Mouse (Mus musculus) embryonic facial prominence, embryonic 10.5 days (tissue): ENCODE results near the gene Eps15l1. TPM values are rescaled to one million over a fixed set of nuclear protein-coding genes. Genes with fewer than 3 reads are reported as not detected.

ENCODE experiments used
- DNase-seq: peaks from one replicate; pipeline ENCODE4 v3.0.0-alpha.2; 2017; ENCODE audit warnings: low spot score
- H3K27ac ChIP-seq: fragments of 300-500 bp; sonication (generic); replicated peaks from 2 replicates; pipeline ENCODE4 v1.5.1; 2016; ENCODE audit warnings: mild to moderate bottlenecking
- H3K27me3 ChIP-seq: fragments of 300-500 bp; sonication (generic); replicated peaks from 2 replicates; pipeline ENCODE4 v1.6.1; 2016; ENCODE audit warnings: low read depth, mild to moderate bottlenecking; ENCODE audit not compliant: poor library complexity, severe bottlenecking
- H3K36me3 ChIP-seq: fragments of 300-500 bp; sonication (generic); replicated peaks from 2 replicates; pipeline ENCODE4 v1.6.1; 2016; ENCODE audit warnings: mild to moderate bottlenecking, moderate library complexity
- H3K4me1 ChIP-seq: fragments of 300-500 bp; sonication (generic); 2 replicates; pipeline ENCODE4 v1.6.1; 2016
- H3K4me3 ChIP-seq: fragments of 300-500 bp; sonication (generic); 2 replicates; pipeline ENCODE4 v1.5.1; 2016; ENCODE audit warnings: mild to moderate bottlenecking, moderate library complexity
- H3K9me3 ChIP-seq: fragments of 300-500 bp; sonication (generic); 2 replicates; pipeline ENCODE4 v1.6.1; 2016; ENCODE audit warnings: mild to moderate bottlenecking
- WGBS: fragments of 180-500 bp; shearing (Covaris S2); methylation state at CpG from one replicate; pipeline ENCODE4 v1.1.7; 2016; 5-methylcytosine and 5-hydroxymethylcytosine counted together
- polyA plus RNA-seq: library from polyadenylated mRNA; unstranded; fragments of >200 nt; fragmentation: Nextera tagmentation; extraction: Ambion mirVana; gene quantifications from 2 replicates; pipeline ENCODE4 v1.2.1, GENCODE M21; 2016

The Eps15l1 gene
- polyA plus RNA-seq, 1 experiment from 2014 or later, result 81.6 TPM

DNA sequence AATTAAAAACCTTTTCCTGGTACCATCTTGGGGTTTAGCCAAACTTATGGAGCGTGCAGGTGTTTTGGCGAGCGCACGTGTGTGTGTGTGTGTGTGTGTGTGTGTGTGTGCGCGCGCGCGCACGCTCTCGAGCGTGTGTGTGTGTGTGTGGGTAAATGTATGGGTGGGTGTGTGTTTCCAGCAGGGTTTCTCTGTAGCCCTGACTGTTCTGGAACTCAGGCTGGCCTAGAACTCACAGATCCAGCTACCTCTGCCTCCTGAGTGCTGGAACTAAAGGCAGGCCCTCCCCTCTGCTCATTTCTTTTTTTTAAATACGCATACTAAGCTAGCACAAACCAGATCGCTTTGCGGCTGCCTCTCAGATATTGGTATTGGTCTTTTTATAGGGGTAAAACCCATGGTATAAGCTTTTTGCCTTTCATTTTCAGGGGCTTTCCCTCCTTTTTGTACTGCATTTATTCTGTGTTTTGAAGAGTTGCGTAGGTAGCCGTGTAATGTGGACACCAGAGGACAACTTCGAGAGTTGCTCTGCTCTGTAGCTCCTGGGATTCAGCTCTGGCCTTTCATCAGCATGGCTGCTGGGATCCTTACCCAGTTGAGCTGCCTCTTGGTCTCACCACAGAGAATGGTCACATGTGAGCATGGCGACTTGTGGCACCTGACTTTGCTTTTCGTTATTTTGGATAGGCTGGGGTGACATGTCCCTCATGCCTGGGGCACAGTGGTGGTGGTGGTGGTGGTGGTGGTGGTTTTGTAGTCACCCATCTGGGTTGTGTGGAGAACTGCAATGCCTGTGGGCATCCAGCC is 99.4 kb downstream of the Eps15l1 start:
- Histone ChIP-seq H3K9me3 (no peaks in the 10 kb centered on the region), H3K27me3 (peaks cover 73% of the 10 kb centered on the region), H3K4me1 (peaks cover 28% of the 10 kb centered on the region), H3K36me3 (no peaks in the 10 kb centered on the region), H3K27ac (no peak overlapping the region), H3K4me3 (no peak overlapping the region)
- no peak for DNase-seq
- 92% methylated on average over 20 of the region's 20 CpGs for WGBS

DNA sequence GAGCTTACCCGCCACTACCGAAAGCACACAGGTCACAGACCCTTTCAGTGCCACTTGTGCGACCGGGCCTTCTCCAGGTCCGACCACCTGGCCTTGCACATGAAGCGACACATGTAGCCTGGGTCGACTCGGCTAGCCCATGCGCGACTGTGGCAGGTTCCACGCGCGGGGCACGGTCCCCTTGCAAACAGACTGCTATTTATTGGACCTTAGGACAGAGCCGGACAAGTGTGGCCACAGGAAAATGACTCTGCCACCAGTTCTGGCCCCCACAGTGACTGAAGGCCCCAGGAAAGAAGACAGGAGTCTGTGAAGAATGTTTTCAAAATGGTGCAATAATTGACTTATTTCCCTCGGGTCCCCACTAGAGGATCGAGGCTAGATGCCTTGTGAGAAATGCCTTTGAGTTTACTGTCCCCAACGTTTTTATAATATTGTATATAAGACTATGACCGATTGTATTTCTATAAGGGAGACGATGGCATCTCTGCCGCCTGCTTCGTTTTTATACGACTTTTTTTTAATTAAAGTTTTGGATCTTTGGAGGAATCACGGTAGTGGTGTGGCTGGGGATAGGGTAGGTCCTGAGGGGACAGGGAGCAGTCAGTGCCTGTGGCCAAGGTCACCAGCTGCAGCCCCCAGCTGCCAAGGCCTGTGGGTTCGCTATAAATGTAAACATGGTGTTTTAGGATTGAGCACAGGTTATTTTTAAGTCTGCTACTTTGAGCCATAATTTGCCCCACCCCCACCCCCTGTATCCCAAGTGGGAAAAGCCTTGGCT is 100.3 kb downstream of the Eps15l1 start:
- H3K27ac ChIP-seq, result no peak overlapping the region
- H3K9me3 ChIP-seq, result no peaks in the 10 kb centered on the region
- WGBS, result 54% methylated on average over 25 of the region's 25 CpGs
- peaks cover 73% of the 10 kb centered on the region for H3K27me3 ChIP-seq
- no peaks in the 10 kb centered on the region for H3K36me3 ChIP-seq
- H3K4me1 ChIP-seq, result peaks cover 32% of the 10 kb centered on the region
- peak; percentile 18 for DNase-seq
- peak overlapping the region; percentile 64 for H3K4me3 ChIP-seq

DNA sequence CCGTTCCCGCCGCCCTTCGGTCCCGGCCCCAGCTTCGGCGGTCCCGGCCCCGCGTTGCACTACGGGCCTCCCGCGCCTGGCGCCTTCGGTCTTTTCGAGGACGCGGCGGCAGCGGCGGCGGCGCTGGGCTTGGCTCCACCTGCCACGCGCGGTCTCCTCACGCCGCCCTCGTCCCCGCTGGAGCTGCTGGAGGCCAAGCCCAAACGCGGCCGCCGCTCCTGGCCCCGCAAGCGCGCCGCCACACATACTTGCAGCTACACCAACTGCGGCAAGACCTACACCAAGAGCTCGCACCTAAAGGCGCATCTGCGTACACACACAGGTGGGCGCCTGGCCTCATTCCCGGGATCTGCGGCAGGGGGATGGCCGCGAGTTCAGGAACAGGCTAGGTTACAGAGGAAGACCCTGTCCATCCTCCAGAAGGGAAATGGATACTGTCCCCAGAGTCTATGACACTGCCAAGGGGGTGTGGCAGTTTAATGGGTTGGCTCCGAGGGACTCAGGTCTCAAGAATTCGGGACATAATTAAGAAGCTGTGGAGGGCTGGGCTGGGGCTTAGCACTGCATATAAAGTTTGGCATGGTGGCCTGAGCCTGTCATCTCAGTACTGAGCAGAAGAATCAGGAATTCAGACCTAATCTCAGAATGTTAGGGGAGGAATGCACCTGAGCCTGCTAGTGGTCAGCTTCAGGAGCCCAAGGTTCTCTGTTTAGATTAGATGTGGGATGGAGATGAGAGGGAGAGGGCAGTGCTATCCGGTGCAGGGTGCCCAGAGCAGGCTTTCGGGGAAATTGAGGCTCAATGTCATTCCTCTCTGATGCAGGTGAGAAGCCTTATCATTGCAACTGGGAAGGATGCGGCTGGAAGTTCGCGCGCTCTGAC is 101.1 kb downstream of the Eps15l1 start:
- DNase-seq, result peak; percentile 37
- Histone ChIP-seq H3K4me3 (peak overlapping the region; percentile 64), H3K4me1 (peaks cover 33% of the 10 kb centered on the region), H3K36me3 (no peaks in the 10 kb centered on the region), H3K27me3 (peaks cover 73% of the 10 kb centered on the region), H3K9me3 (no peaks in the 10 kb centered on the region), H3K27ac (peak overlapping the region; percentile 49)
- WGBS, result 8% methylated on average over 55 of the region's 55 CpGs

DNA sequence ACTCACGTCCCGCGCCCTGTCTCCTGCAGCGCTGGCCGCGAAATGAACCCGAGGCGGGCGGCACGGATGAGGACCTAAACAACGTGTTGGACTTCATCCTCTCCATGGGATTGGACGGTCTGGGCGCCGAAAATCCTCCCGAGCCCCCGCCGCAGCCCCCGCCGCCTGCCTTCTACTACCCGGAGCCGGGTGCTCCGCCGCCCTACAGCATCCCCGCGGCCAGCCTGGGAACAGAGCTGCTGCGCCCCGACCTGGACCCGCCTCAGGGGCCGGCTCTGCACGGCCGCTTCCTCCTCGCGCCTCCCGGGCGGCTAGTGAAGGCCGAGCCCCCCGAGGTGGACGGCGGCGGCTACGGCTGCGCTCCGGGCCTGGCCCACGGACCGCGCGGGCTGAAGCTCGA is 101.9 kb downstream of the Eps15l1 start:
- Histone ChIP-seq H3K4me1 (peaks cover 33% of the 10 kb centered on the region), H3K4me3 (peak overlapping the region; percentile 64), H3K27ac (peak overlapping the region; percentile 49), H3K27me3 (peaks cover 70% of the 10 kb centered on the region), H3K9me3 (no peaks in the 10 kb centered on the region), H3K36me3 (no peaks in the 10 kb centered on the region)
- peak; percentile 55 for DNase-seq
- 1% methylated on average over 48 of the region's 48 CpGs for WGBS

DNA sequence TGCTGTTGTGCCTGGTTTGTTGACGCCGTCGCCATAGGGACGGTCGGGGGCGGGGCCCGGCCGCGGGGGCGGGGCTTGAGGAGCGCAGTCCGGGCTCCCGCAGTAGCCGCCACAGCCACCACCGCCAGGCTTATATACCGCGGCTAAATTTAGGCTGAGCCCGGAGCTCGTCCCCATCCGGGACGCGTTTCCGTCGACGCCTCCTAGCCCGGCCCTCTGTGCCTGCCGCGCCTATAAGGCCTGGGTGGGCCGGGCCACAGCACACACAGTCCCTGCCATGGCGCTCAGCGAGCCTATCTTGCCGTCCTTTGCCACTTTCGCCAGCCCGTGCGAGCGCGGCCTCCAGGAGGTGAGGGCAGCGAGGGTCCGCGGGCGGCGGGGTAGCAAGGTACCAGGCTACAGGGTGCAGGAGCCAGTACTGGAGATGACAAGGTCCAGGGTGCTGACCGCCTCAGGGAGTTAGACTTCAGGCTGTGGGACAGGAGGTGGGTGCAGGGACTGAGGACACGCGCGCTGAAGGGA is 102.4 kb downstream of the Eps15l1 start, which contains the start of gene Klf2:
Gene Klf2, plus strand, starts transcription at position 233 of the 522 bp plus-strand sequence.
- peak; percentile 95 for DNase-seq
- Histone ChIP-seq H3K4me3 (peak within 1 kb of the TSS; percentile 64), H3K9me3 (no peaks in the 10 kb centered on the region), H3K4me1 (peaks cover 33% of the 10 kb centered on the region), H3K27ac (peak within 1 kb of the TSS; percentile 49), H3K27me3 (peaks cover 65% of the 10 kb centered on the region), H3K36me3 (no peaks in the 10 kb centered on the region)
- under 1% methylated on average over 46 of the region's 46 CpGs for WGBS

DNA sequence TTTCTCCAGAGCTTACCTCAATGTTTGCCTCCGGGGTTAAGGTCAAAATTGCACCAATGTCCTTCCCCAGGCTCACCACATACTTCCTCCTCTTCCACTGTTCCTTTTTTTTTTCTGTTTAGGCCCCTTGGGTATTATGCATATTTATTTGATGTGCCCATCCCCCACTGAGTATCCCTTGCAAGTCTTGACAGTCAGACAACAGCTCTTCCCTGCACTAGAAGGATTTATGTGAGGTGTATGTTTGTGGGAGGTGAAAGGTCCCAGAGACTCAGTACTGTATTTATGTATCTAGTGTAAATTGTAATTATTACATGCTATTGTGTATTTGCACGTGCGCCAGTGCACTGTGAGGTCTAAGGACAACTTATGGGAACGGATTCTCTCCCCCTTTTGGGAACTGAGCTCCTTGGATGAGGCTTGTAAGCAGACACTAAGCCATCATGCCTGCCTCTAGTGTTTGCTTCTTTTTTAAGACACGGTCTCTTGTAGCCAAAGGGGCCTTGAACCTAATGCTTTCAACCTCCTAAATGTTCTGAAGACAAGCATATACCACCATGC is 103.4 kb downstream of the Eps15l1 start:
- Histone ChIP-seq H3K36me3 (no peaks in the 10 kb centered on the region), H3K27me3 (peaks cover 55% of the 10 kb centered on the region), H3K4me3 (no peak overlapping the region), H3K9me3 (no peaks in the 10 kb centered on the region), H3K27ac (no peak overlapping the region), H3K4me1 (peaks cover 33% of the 10 kb centered on the region)
- 43% methylated on average over 5 of the region's 5 CpGs for WGBS
- no peak for DNase-seq

DNA sequence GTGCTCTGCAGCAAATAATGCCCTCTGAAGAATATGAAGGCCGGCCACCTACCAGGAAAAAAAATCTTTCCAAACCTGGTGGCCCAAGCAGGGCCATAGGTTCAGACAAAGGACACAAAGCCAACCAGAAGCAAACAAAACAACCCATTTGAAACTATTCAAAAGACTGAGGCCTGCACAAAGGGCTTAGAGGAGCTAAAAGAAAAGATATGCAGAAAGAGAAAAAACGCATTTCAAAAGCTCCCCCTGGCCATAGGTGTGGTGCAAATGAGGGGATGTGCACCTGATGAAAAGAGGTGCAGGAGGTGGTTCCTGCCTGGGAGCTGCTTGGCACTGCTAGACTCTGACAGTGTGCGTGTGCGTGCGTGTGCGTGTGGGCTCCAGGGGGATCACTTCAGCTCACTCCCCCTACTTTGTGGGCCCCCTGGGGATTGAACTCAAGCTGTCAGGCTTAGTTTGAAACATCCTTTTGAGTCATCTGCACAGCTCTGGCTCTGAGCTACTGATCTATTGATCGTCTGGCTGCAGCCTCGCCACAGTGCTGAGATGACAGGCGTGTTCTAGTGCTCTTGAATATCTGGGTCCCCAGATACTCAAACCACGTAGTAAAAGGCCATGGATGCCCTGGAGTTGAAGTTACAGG is 105.1 kb downstream of the Eps15l1 start:
- Histone ChIP-seq H3K27me3 (peaks cover 39% of the 10 kb centered on the region), H3K4me3 (no peak overlapping the region), H3K9me3 (no peaks in the 10 kb centered on the region), H3K27ac (no peak overlapping the region), H3K4me1 (peaks cover 33% of the 10 kb centered on the region), H3K36me3 (no peaks in the 10 kb centered on the region)
- no peak for DNase-seq
- WGBS, result 25% methylated on average over 10 of the region's 10 CpGs

DNA sequence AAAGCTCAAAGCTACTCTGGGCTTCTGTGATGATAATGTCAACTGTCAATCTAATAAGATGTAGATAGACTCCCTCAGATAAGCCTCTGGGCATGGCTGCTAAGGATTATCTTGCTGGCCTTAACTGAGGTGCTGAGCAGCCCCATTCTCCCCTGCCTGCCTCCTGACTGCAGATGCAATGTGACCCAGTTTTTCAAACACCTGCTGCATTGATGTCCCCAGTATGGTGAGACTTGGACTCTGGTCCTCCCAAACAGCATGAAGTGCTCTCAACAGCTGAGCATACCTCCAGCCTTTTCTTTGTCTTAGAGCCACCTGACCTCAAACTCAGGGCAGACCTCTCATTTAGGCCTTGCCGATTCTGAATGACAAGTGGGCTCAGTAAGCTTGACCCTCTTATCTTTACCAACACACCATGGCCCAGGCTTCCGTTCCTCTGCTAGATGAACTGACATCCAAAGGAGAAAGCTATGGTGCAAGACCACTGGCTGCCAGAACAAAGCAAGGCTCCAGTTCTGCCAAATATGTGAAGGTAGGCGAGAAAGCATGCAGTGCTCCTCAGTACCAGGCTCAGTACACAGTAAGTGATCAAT is 108.2 kb downstream of the Eps15l1 start:
- H3K36me3 ChIP-seq, result no peaks in the 10 kb centered on the region
- H3K27me3 ChIP-seq, result peaks cover 8% of the 10 kb centered on the region
- H3K27ac ChIP-seq, result no peak overlapping the region
- 72% methylated on average over 3 of the region's 3 CpGs for WGBS
- no peak for DNase-seq
- no peak overlapping the region for H3K4me3 ChIP-seq
- peaks cover 11% of the 10 kb centered on the region for H3K4me1 ChIP-seq
- no peaks in the 10 kb centered on the region for H3K9me3 ChIP-seq

DNA sequence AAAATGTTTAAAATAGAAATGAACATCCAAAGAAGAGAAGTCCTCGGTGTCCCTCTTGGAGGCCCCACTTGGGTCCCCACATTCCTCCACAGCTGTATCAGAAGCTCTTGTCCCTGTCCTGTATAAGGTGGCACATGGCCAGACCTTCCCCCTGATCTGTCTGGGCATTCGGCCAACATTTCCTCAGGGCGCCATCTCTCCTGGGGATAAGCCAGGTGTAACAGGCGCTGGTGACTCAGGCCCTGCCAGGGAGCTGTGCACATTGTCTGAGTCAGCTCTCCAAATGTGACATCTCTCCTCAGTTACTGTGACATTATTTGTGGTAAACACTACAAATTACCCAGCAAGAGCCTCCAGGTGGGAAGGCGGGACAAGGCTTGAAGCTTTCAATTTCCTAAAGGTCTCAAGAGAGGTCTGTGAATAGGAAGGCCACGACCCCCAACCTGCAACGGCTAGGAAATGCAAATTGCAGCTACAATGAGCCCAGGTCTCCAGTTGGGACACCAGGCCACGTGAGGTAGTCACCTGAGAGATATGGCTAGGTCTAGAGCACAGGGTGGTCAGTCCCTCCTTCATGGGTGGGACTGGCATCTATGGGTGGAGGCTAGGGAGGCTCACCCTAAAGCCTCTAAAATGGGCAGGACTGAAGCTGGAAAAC is 110.3 kb downstream of the Eps15l1 start:
- DNase-seq, result no peak
- Histone ChIP-seq H3K9me3 (no peaks in the 10 kb centered on the region), H3K4me3 (no peak overlapping the region), H3K27me3 (no peaks in the 10 kb centered on the region), H3K36me3 (no peaks in the 10 kb centered on the region), H3K4me1 (0 out of 2 replicates have a peak, but pooled peaks cover under 1% of the 10 kb centered on the region), H3K27ac (no peak overlapping the region)
- WGBS, result 53% methylated on average over 8 of the region's 8 CpGs

DNA sequence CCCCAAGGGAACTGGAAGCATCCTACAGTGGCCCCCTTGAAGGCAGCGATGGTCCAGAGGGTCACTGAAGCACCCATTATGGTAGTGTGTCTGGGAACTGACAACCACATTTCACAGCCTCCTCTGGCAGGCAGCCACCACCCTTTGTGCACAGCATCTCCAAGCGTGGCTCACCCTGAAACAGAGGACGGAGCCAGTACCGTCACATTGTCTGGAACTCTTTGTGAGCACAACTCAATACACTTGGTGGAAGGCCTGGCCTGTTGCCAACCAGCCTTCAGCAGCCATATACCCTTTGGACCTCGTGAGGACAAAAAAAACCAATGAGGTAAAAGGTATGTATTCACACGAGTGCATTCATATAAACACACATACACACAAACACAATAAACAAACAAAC is 113.0 kb downstream of the Eps15l1 start:
- 81% methylated on average over 6 of the region's 6 CpGs for WGBS
- no peak for DNase-seq
- Histone ChIP-seq H3K9me3 (no peaks in the 10 kb centered on the region), H3K27me3 (no peaks in the 10 kb centered on the region), H3K36me3 (no peaks in the 10 kb centered on the region), H3K27ac (no peak overlapping the region), H3K4me3 (no peak overlapping the region), H3K4me1 (no peaks in the 10 kb centered on the region)

DNA sequence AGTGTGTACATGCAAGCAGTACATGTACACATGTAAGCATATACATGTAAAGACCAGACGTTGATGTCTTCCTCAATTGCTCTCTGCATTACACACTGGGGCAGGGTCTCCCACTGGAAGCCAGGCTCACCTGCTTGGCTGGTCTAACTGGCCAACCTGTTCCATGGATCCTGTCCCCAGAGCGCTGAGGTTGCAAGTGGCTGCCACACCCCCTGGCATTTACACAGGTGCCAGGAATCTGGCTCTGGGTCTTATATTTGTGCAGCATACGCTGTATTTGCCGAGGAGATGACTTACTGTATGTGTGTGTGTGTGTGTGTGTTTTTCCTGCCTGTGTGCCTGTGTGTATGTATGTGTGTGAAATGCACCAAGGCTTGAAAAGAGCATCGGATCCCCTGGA is 114.3 kb downstream of the Eps15l1 start:
- WGBS, result 86% methylated on average over 5 of the region's 5 CpGs
- Histone ChIP-seq H3K27me3 (no peaks in the 10 kb centered on the region), H3K9me3 (no peaks in the 10 kb centered on the region), H3K27ac (no peak overlapping the region), H3K4me3 (no peak overlapping the region), H3K4me1 (no peaks in the 10 kb centered on the region), H3K36me3 (no peaks in the 10 kb centered on the region)
- no peak for DNase-seq
